Mouse (Mus musculus): ENCODE measurements around the gene Gm26920. TPM values are rescaled to one million over a fixed set of nuclear protein-coding genes. Genes with fewer than 3 reads are reported as not detected.

Gm26920 gene
- total RNA-seq, 2 experiments from 2014 or later, result not detected

Other genes with a start within 250 kb of the Gm26920 start
- gene Zfp940, start 236.7 kb downstream of the Gm26920 start, total RNA-seq (2015), result 3.3 TPM in 2 replicates
- 4.0 and 5.2 TPM in 2 replicates for gene Zfp940, start 236.7 kb downstream of the Gm26920 start, total RNA-seq (2017)
- gene Zfp420, start 230.4 kb downstream of the Gm26920 start, total RNA-seq (2015), result 4.5 and 7.4 TPM in 2 replicates
- 0.96 and 2.9 TPM in 2 replicates for gene Zfp420, start 230.4 kb downstream of the Gm26920 start, total RNA-seq (2017)
- 6.9 and 8.0 TPM in 2 replicates for gene Zfp27, start 183.8 kb downstream of the Gm26920 start, total RNA-seq (2015)
- 5.5 and 12.1 TPM in 2 replicates for gene Zfp27, start 183.8 kb downstream of the Gm26920 start, total RNA-seq (2017)
- gene Zfp383, start 182.2 kb downstream of the Gm26920 start, total RNA-seq (2015), result 0.95 and 1.1 TPM in 2 replicates
- 1.00 and 1.0 TPM in 2 replicates for gene Zfp383, start 182.2 kb downstream of the Gm26920 start, total RNA-seq (2017)
- 14.5 and 19.5 TPM in 2 replicates for gene Zfp74, start 136.3 kb downstream of the Gm26920 start, total RNA-seq (2015)
- 7.2 and 8.0 TPM in 2 replicates for gene Zfp74, start 136.3 kb downstream of the Gm26920 start, total RNA-seq (2017)
- gene Zfp568, start 106.5 kb downstream of the Gm26920 start, total RNA-seq (2015), result 17.2 and 22.3 TPM in 2 replicates
- 38.4 and 53.5 TPM in 2 replicates for gene Zfp568, start 106.5 kb downstream of the Gm26920 start, total RNA-seq (2017)
- 1.1 and 1.8 TPM in 2 replicates for gene Zfp14, start 39.0 kb downstream of the Gm26920 start, total RNA-seq (2015)
- 1.2 and 2.1 TPM in 2 replicates for gene Zfp14, start 39.0 kb downstream of the Gm26920 start, total RNA-seq (2017)
- gene Zfp82, start 17.5 kb downstream of the Gm26920 start, total RNA-seq (2015), result 4.4 and 4.9 TPM in 2 replicates
- gene Zfp82, start 17.5 kb downstream of the Gm26920 start, total RNA-seq (2017), result 3.4 and 4.9 TPM in 2 replicates
- gene Zfp566, start 117 bp upstream of the Gm26920 start, total RNA-seq (2015), result 9.2 and 11.8 TPM in 2 replicates
- gene Zfp566, start 117 bp upstream of the Gm26920 start, total RNA-seq (2017), result 4.2 and 5.5 TPM in 2 replicates
- gene Zfp260, start 4.4 kb upstream of the Gm26920 start, total RNA-seq (2015), result 33.1 and 34.6 TPM in 2 replicates
- gene Zfp260, start 4.4 kb upstream of the Gm26920 start, total RNA-seq (2017), result 26.4 and 35.4 TPM in 2 replicates
- 2.7 and 4.2 TPM in 2 replicates for gene Zfp382, start 31.5 kb upstream of the Gm26920 start, total RNA-seq (2015)
- gene Zfp382, start 31.5 kb upstream of the Gm26920 start, total RNA-seq (2017), result 7.1 and 8.2 TPM in 2 replicates
- 62.2 and 64.3 TPM in 2 replicates for gene Zfp146, start 79.3 kb upstream of the Gm26920 start, total RNA-seq (2015)
- gene Zfp146, start 79.3 kb upstream of the Gm26920 start, total RNA-seq (2017), result 88.0 and 101 TPM in 2 replicates
- gene Cox7a1, start 93.7 kb upstream of the Gm26920 start, total RNA-seq (2015), result 0.98 TPM in 1 of 2 replicates, not detected in the other
- 3.3 and 7.0 TPM in 2 replicates for gene Cox7a1, start 93.7 kb upstream of the Gm26920 start, total RNA-seq (2017)
- gene Capns1, start 108.4 kb upstream of the Gm26920 start, total RNA-seq (2015), result 319 and 322 TPM in 2 replicates
- gene Capns1, start 108.4 kb upstream of the Gm26920 start, total RNA-seq (2017), result 165 and 206 TPM in 2 replicates
- gene Polr2i, start 141.5 kb upstream of the Gm26920 start, total RNA-seq (2015), result 75.7 and 78.4 TPM in 2 replicates
- gene Polr2i, start 141.5 kb upstream of the Gm26920 start, total RNA-seq (2017), result 60.6 and 69.9 TPM in 2 replicates
- 95.9 and 112 TPM in 2 replicates for gene Tbcb, start 141.9 kb upstream of the Gm26920 start, total RNA-seq (2015)
- gene Tbcb, start 141.9 kb upstream of the Gm26920 start, total RNA-seq (2017), result 27.6 and 37.1 TPM in 2 replicates
- gene Ovol3, start 145.3 kb upstream of the Gm26920 start, total RNA-seq (2015), result 0.32 TPM in 1 of 2 replicates, not detected in the other
- 0.12 TPM in 1 of 2 replicates, not detected in the other for gene Ovol3, start 145.3 kb upstream of the Gm26920 start, total RNA-seq (2017)
- gene Thap8, start 189.7 kb upstream of the Gm26920 start, total RNA-seq (2015), result 0.39 TPM in 1 of 2 replicates, not detected in the other
- gene Thap8, start 189.7 kb upstream of the Gm26920 start, total RNA-seq (2017), result 0.33 and 0.34 TPM in 2 replicates
- gene Wdr62, start 190.0 kb upstream of the Gm26920 start, total RNA-seq (2015), result 14.7 and 22.8 TPM in 2 replicates
- gene Wdr62, start 190.0 kb upstream of the Gm26920 start, total RNA-seq (2017), result 7.8 and 11.5 TPM in 2 replicates
- gene Clip3, start 201.3 kb upstream of the Gm26920 start, total RNA-seq (2015), result not detected in 2 replicates
- not detected in 2 replicates for gene Clip3, start 201.3 kb upstream of the Gm26920 start, total RNA-seq (2017)
- 17.8 and 21.9 TPM in 2 replicates for gene Alkbh6, start 218.3 kb upstream of the Gm26920 start, total RNA-seq (2015)
- 34.2 and 41.8 TPM in 2 replicates for gene Alkbh6, start 218.3 kb upstream of the Gm26920 start, total RNA-seq (2017)
- 0.24 and 0.25 TPM in 2 replicates for gene Syne4, start 224.4 kb upstream of the Gm26920 start, total RNA-seq (2015)
- 2.0 TPM in 1 of 2 replicates, not detected in the other for gene Syne4, start 224.4 kb upstream of the Gm26920 start, total RNA-seq (2017)
- gene E130208F15Rik, start 231.3 kb upstream of the Gm26920 start, total RNA-seq (2015), result 0.47 TPM in 1 of 2 replicates, not detected in the other
- gene E130208F15Rik, start 231.3 kb upstream of the Gm26920 start, total RNA-seq (2017), result 1.6 and 2.0 TPM in 2 replicates
- gene Sdhaf1, start 233.5 kb upstream of the Gm26920 start, total RNA-seq (2015), result 7.6 and 9.0 TPM in 2 replicates
- gene Sdhaf1, start 233.5 kb upstream of the Gm26920 start, total RNA-seq (2017), result 10.5 and 11.7 TPM in 2 replicates